Mouse (Mus musculus): ENCODE measurements around the gene Atpaf2.
"Not testable (repeated sequence)": the region's sequence is repeated elsewhere in the genome, so short reads cannot be mapped to it uniquely, and the experiment has no call there.

The Atpaf2 gene

GRCm38 (mm10) chr11:60417717-60418472 is at the start of gene Atpaf2:
Gene Atpaf2 (minus strand): TSS chr11:60418457.
- DNase-seq: no peak

- DNase-seq: peak; percentile 29 to 46
Observed at GRCm38 (mm10) chr11:60465943-60466380, 47.7 kb upstream of the Atpaf2 start.

GRCm38 (mm10) chr11:60457973-60458372 is 39.7 kb upstream of the Atpaf2 start:
- DNase-seq: no peak

GRCm38 (mm10) chr11:60454745-60455087 is 36.5 kb upstream of the Atpaf2 start:
- DNase-seq: no peak

- peak; percentile 92 to 94 for DNase-seq
Observed at GRCm38 (mm10) chr11:60454080-60454744, 36.0 kb upstream of the Atpaf2 start, which contains the start of gene Drg2. Gene Drg2 (plus strand): TSS chr11:60454591.

GRCm38 (mm10) chr11:60444007-60444406 is 25.8 kb upstream of the Atpaf2 start:
- no peak for DNase-seq

GRCm38 (mm10) chr11:60442896-60443295 is 24.6 kb upstream of the Atpaf2 start:
- no peak for DNase-seq

- DNase-seq: no peak
Observed at GRCm38 (mm10) chr11:60440176-60440575, 21.9 kb upstream of the Atpaf2 start.

- not testable (repeated sequence) for DNase-seq
Observed at GRCm38 (mm10) chr11:60439621-60440020, 21.4 kb upstream of the Atpaf2 start.

GRCm38 (mm10) chr11:60436618-60437017 is 18.4 kb upstream of the Atpaf2 start:
- DNase-seq: no peak

GRCm38 (mm10) chr11:60435133-60435532 is 16.9 kb upstream of the Atpaf2 start:
- no peak for DNase-seq

GRCm38 (mm10) chr11:60433501-60433900 is 15.2 kb upstream of the Atpaf2 start:
- DNase-seq: no peak

- DNase-seq: no peak
Observed at GRCm38 (mm10) chr11:60427628-60428027, 9.4 kb upstream of the Atpaf2 start.

GRCm38 (mm10) chr11:60426417-60426816 is 8.2 kb upstream of the Atpaf2 start:
- no peak for DNase-seq

- DNase-seq: no peak
Observed at GRCm38 (mm10) chr11:60423006-60423405, 4.7 kb upstream of the Atpaf2 start.

GRCm38 (mm10) chr11:60422046-60422668 is 3.9 kb upstream of the Atpaf2 start:
- DNase-seq: no peak

- peak in 1 of 2 experiments; percentile 15 for DNase-seq
Observed at GRCm38 (mm10) chr11:60418473-60418803, 181 bp upstream of the Atpaf2 start.

GRCm38 (mm10) chr11:60416963-60417716 is 1.1 kb downstream of the Atpaf2 start, which contains the start of gene Gid4:
Gene Gid4 (plus strand): TSS chr11:60417145.
- DNase-seq: peak; percentile 99

GRCm38 (mm10) chr11:60416590-60416962 is 1.7 kb downstream of the Atpaf2 start:
- DNase-seq: no peak

- DNase-seq: no peak
Observed at GRCm38 (mm10) chr11:60412921-60413320, 5.3 kb downstream of the Atpaf2 start.

- DNase-seq: peak in 1 of 2 experiments; percentile 71
Observed at GRCm38 (mm10) chr11:60412173-60412572, 6.1 kb downstream of the Atpaf2 start.

- DNase-seq: no peak
Observed at GRCm38 (mm10) chr11:60406606-60407005, 11.7 kb downstream of the Atpaf2 start.

- no peak for DNase-seq
Observed at GRCm38 (mm10) chr11:60397172-60397571, 21.1 kb downstream of the Atpaf2 start.
